Mouse (Mus musculus) MEL (cell line): ENCODE data around the gene Zcchc24. TPM values are rescaled to one million over a fixed set of nuclear protein-coding genes. Genes with fewer than 3 reads are reported as not detected.
A peak's percentile ranks its signal among the peaks of the same experiment; 100 is the strongest.

ENCODE experiments used
- DNase-seq: peaks from one replicate; pipeline ENCODE4 v3.0.0; 2011; ENCODE audit warnings: low read depth, low spot score
- H3K27ac ChIP-seq: 2 replicates; pipeline ENCODE4 v1.5.1; 2012; ENCODE audit warnings: low read depth, mild to moderate bottlenecking, control low read depth, low read length, moderate library complexity; ENCODE audit not compliant: control insufficient read depth
- H3K27me3 ChIP-seq, 2 experiments: fragments of 150-350 bp in 1 of 2; sonication (generic) in 1 of 2; 2 replicates each; pipeline ENCODE4 v1.6.1; 2012; ENCODE audit warnings: low read length in 2 of 2, mild to moderate bottlenecking in 2 of 2, improper control_type of control experiment in 1 of 2, moderate library complexity in 1 of 2; ENCODE audit not compliant: insufficient read depth in 2 of 2, control insufficient read depth in 1 of 2
- H3K36me3 ChIP-seq, 2 experiments: 2 replicates each; pipeline ENCODE4 v1.6.1; 2012 to 2014; ENCODE audit warnings: low read length in 2 of 2, improper control_type of control experiment in 1 of 2, inconsistent platforms in 1 of 2, mild to moderate bottlenecking in 1 of 2; ENCODE audit not compliant: insufficient read depth in 2 of 2, control insufficient read depth in 1 of 2
- H3K4me1 ChIP-seq, 2 experiments: fragments of 150-350 bp in 1 of 2; sonication (generic) in 1 of 2; 2 replicates each; pipeline ENCODE4 v1.6.1; 2012; ENCODE audit warnings: low read length in 2 of 2, improper control_type of control experiment in 1 of 2, mild to moderate bottlenecking in 1 of 2; ENCODE audit not compliant: insufficient read depth in 2 of 2, control insufficient read depth in 1 of 2
- H3K4me3 ChIP-seq, 2 experiments: fragments of 150-350 bp in 1 of 2; sonication (generic) in 1 of 2; 2 replicates each; pipeline ENCODE4 v1.5.1; 2012; ENCODE audit warnings: low read depth in 2 of 2, low read length in 2 of 2, mild to moderate bottlenecking in 2 of 2, moderate library complexity in 2 of 2, control low read depth in 1 of 2, improper control_type of control experiment in 1 of 2; ENCODE audit not compliant: control insufficient read depth in 1 of 2, insufficient read depth in 1 of 2
- H3K79me2 ChIP-seq: 2 replicates; pipeline ENCODE4 v1.6.1; 2012; ENCODE audit warnings: mild to moderate bottlenecking, low read length, moderate library complexity; ENCODE audit not compliant: control insufficient read depth, poor library complexity, insufficient read depth
- H3K9ac ChIP-seq: 2 replicates; pipeline ENCODE4 v1.6.1; 2012; ENCODE audit warnings: low read depth, mild to moderate bottlenecking, control low read depth, low read length, moderate library complexity; ENCODE audit not compliant: control insufficient read depth, poor library complexity, severe bottlenecking
- H3K9me3 ChIP-seq: fragments of 150-350 bp; sonication (generic); replicated peaks from 2 replicates; pipeline ENCODE4 v1.6.1; 2012; ENCODE audit warnings: mild to moderate bottlenecking, low read length, improper control_type of control experiment, moderate library complexity; ENCODE audit not compliant: insufficient read depth
- BHLHE40 ChIP-seq: IDR thresholded peaks from 2 replicates; pipeline ENCODE4 v1.6.1; 2012; ENCODE audit warnings: low read depth, mild to moderate bottlenecking, inconsistent platforms, low read length, improper control_type of control experiment, borderline replicate concordance
- CTCF ChIP-seq, 3 experiments: IDR thresholded peaks in 2 of 3; conservative IDR thresholded peaks in 1 of 3; 2 replicates each; pipeline ENCODE4 v1.5.1; 2011 to 2012; ENCODE audit warnings: low read length in 3 of 3, low read depth in 2 of 3, mild to moderate bottlenecking in 2 of 3, improper control_type of control experiment in 1 of 3, inconsistent platforms in 1 of 3, mixed read lengths in 1 of 3, moderate library complexity in 1 of 3; ENCODE audit not compliant: control insufficient read depth in 1 of 3, insufficient read depth in 1 of 3, poor library complexity in 1 of 3, severe bottlenecking in 1 of 3
- EP300 ChIP-seq, 2 experiments: IDR thresholded peaks; 2 replicates each; pipeline ENCODE4 v1.6.1; 2011; ENCODE audit warnings: improper control_type of control experiment in 2 of 2, low read length in 2 of 2, low read depth in 1 of 2, mild to moderate bottlenecking in 1 of 2
- KAT2A ChIP-seq: conservative IDR thresholded peaks from 2 replicates; pipeline ENCODE4 v1.6.1; 2012; ENCODE audit warnings: low read depth, low read length, improper control_type of control experiment, inconsistent platforms
- MAFK ChIP-seq: IDR thresholded peaks from 2 replicates; pipeline ENCODE4 v1.6.1; 2011; ENCODE audit warnings: low read depth, mild to moderate bottlenecking, low read length, improper control_type of control experiment, borderline replicate concordance
- MAX ChIP-seq: IDR thresholded peaks from 2 replicates; pipeline ENCODE4 v1.6.1; 2011; ENCODE audit warnings: low read length, improper control_type of control experiment
- NELFE ChIP-seq: IDR thresholded peaks from 2 replicates; pipeline ENCODE4 v1.6.1; 2011; ENCODE audit warnings: low read depth, low read length, improper control_type of control experiment
- USF1 ChIP-seq: IDR thresholded peaks from 2 replicates; pipeline ENCODE4 v1.6.1; 2014; ENCODE audit warnings: low read depth, mild to moderate bottlenecking, inconsistent platforms, low read length, improper control_type of control experiment, moderate library complexity
- ZMIZ1 ChIP-seq: IDR thresholded peaks from 2 replicates; pipeline ENCODE4 v1.6.1; 2012; ENCODE audit warnings: low read depth, mild to moderate bottlenecking, inconsistent platforms, low read length, improper control_type of control experiment, moderate library complexity
- polyA plus RNA-seq, 2 experiments: library from polyadenylated mRNA; stranded (reverse) in 1 of 2; unstranded in 1 of 2; fragments of >175 nt in 1 of 2; fragments of >200 nt in 1 of 2; gene quantifications; 2 replicates each; pipeline versions ENCODE4 v1.2.1 to v1.2.4; 2012; ENCODE audit warnings: low replicate concordance in 2 of 2, low read depth in 1 of 2; ENCODE audit not compliant: insufficient read length in 2 of 2, insufficient read depth in 1 of 2, missing spikeins in 1 of 2
- total RNA-seq: library from RNA; depleted of rRNA; stranded (reverse); fragments of 300-350 nt; gene quantifications from 2 replicates; pipeline ENCODE4 v1.2.3, GENCODE M21; 2012

Zcchc24 gene
- total and polyA plus RNA-seq, 3 experiments: 2.3 to 8.7 TPM; not detected in 1

- DNase-seq: no peak
- no peaks in the 10 kb centered on the region for H3K4me1 ChIP-seq
- no peaks in the 10 kb centered on the region for H3K36me3 ChIP-seq
- no peak overlapping the region for H3K4me3 ChIP-seq
- no peak overlapping the region for H3K27ac ChIP-seq
- H3K27me3 ChIP-seq: no peaks in the 10 kb centered on the region
- no peak overlapping the region for H3K9ac ChIP-seq
- H3K9me3 ChIP-seq: no peaks in the 10 kb centered on the region
- TF ChIP-seq ZMIZ1 (no peak), EP300 (IDR thresholded peaks at IDR 0.05; ENCODE audit: low read depth in 1 of 2, low read length in 2 of 2) (no peak), MAX (no peak), NELFE (no peak), KAT2A (no peak)
- H3K79me2 ChIP-seq: no peaks in the 10 kb centered on the region
Measured at GRCm38 (mm10) chr14:25746371-25746770, 22.5 kb downstream of the Zcchc24 start.

DNA sequence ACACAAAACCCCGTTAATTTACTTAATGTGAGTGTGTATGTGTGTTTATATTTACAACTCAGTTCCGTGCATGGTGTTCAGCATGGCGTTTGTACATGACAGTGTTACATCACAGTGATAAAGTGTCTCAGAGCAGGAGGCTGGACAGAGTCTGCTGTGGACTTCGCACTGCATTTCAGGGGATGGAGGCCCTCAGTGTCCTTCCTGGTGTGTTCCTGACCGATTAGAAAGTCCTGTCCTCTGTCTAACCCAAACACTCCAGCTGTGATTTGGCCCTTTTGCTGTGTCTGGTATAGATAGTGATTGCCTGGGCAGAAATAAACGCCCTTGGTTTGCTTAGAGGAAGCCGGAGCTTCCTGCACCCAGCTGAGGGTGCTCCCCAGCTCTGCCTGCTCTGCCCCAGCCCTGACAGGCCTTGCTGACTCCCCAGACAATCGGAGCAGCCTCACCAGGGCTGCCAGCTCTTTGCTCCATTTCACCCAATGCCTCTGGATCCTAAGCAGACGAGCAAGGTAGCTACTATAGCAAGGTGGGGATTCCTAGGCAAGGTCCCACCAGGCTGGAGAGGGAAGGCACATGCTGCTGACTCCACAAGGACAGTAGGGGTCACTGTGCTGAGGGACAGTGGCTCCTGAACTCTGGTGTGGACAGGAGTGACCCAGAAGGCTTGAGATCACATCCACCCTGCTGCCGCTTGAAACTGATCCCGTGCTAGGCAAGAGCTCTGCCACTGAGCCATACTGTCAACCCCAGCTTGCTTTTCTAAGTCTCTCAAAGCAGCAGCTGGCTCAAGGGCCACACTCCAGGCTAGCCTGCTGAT, 23.3 kb downstream of the Zcchc24 start:
- Histone ChIP-seq H3K27ac (no peak overlapping the region), H3K9me3 (no peaks in the 10 kb centered on the region), H3K9ac (no peak overlapping the region), H3K79me2 (no peaks in the 10 kb centered on the region), H3K4me1 (no peaks in the 10 kb centered on the region), H3K4me3 (no peak overlapping the region), H3K36me3 (no peaks in the 10 kb centered on the region), H3K27me3 (no peaks in the 10 kb centered on the region)
- TF ChIP-seq MAFK (no peak), MAX (no peak)
- no peak for DNase-seq

DNA sequence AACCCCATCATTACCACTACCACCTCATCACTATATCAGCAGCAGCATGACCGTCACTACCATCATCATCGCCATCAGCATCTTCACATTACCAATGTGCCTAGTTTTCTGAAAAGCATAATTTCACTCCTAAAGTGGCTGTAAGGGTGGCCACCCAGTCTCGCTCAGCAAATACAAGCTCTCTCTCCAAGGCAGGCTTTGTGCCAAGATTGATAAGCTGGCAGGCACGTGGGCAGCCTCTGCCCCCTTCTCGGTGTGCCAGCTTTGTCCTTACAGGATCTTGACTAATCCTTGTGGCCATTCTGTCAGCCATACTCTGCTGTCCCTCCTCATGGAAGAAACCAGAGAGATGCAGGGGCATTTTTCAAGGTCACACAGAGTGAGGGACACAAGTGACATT, 25.9 kb downstream of the Zcchc24 start:
- H3K4me1 ChIP-seq: no peaks in the 10 kb centered on the region
- no peak overlapping the region for H3K27ac ChIP-seq
- H3K9ac ChIP-seq: no peak overlapping the region
- no peak overlapping the region for H3K4me3 ChIP-seq
- H3K9me3 ChIP-seq: no peaks in the 10 kb centered on the region
- TF ChIP-seq USF1 (peak; percentile 51; the same call in 1 of the 2 replicates), BHLHE40 (0 out of 2 replicates have a peak, but pooled peaks have one; percentile 27), CTCF (IDR thresholded peaks at IDR 0.05 in 2 of 3, conservative IDR thresholded peaks at IDR 0.05 in 1 of 3; ENCODE audit: control insufficient read depth in 1 of 3, insufficient read depth in 1 of 3, low read depth in 2 of 3, low read length in 3 of 3, poor library complexity in 1 of 3, severe bottlenecking in 1 of 3) (no peak)
- TF ChIP-seq, all 39 proteins: peak for 2
- Histone ChIP-seq H3K27me3 (no peaks in the 10 kb centered on the region), H3K36me3 (no peaks in the 10 kb centered on the region), H3K79me2 (no peaks in the 10 kb centered on the region)
- DNase-seq: no peak
